Mouse (Mus musculus) heart, embryonic 13.5 days (tissue): ENCODE results near the gene Phf11a. TPM values are rescaled to one million over a fixed set of nuclear protein-coding genes. Genes with fewer than 3 reads are reported as not detected.
"Not testable (repeated sequence)": the region's sequence is repeated elsewhere in the genome, so short reads cannot be mapped to it uniquely, and the experiment has no call there.

ENCODE experiments used
- ATAC-seq: fragments of 200-750 bp; cut with Nextera tagmentation; 2 replicates; pipeline ENCODE4 v1.8.0; 2017; ENCODE audit warnings: moderate TSS enrichment; ENCODE audit not compliant: insufficient number of reproducible peaks, low FRiP score, low TSS enrichment; ENCODE audit errors: extremely low read depth
- H3K27ac ChIP-seq: fragments of 300-500 bp; sonication (generic); replicated peaks from 2 replicates; pipeline ENCODE4 v1.5.1; 2015; ENCODE audit warnings: moderate library complexity, mild to moderate bottlenecking, inconsistent platforms
- H3K27me3 ChIP-seq: fragments of 300-500 bp; sonication (generic); replicated peaks from 2 replicates; pipeline ENCODE4 v1.6.1; 2015; ENCODE audit warnings: mild to moderate bottlenecking, inconsistent platforms
- H3K36me3 ChIP-seq: fragments of 300-500 bp; sonication (generic); 2 replicates; pipeline ENCODE4 v1.6.1; 2015; ENCODE audit warnings: mild to moderate bottlenecking, inconsistent platforms
- H3K4me1 ChIP-seq: fragments of 300-500 bp; sonication (generic); 2 replicates; pipeline ENCODE4 v1.6.1; 2015; ENCODE audit warnings: inconsistent platforms
- H3K4me2 ChIP-seq: fragments of 300-500 bp; sonication (generic); 2 replicates; pipeline ENCODE4 v1.6.1; 2015; ENCODE audit warnings: inconsistent platforms, mild to moderate bottlenecking, moderate library complexity
- H3K4me3 ChIP-seq: fragments of 300-500 bp; sonication (generic); 2 replicates; pipeline ENCODE4 v1.5.1; 2015; ENCODE audit warnings: moderate library complexity, mild to moderate bottlenecking, inconsistent platforms
- H3K9ac ChIP-seq: fragments of 300-500 bp; sonication (generic); 2 replicates; pipeline ENCODE4 v1.6.1; 2015; ENCODE audit warnings: inconsistent platforms, mild to moderate bottlenecking, moderate library complexity
- H3K9me3 ChIP-seq: fragments of 300-500 bp; sonication (generic); 2 replicates; pipeline ENCODE4 v1.6.1; 2016; ENCODE audit warnings: inconsistent platforms
- WGBS: fragments of 180-500 bp; shearing (Covaris S2); methylation state at CpG from one replicate; pipeline ENCODE4 v1.1.7; 2015; ENCODE audit warnings: mixed read lengths; 5-methylcytosine and 5-hydroxymethylcytosine counted together
- polyA plus RNA-seq: library from polyadenylated mRNA; unstranded; fragments of >200 nt; fragmentation: Nextera tagmentation; extraction: Ambion mirVana; gene quantifications from 2 replicates; pipeline ENCODE4 v1.2.1, GENCODE M21; 2015

The Phf11a gene
- not detected in 2 replicates for polyA plus RNA-seq

GRCm38 (mm10) chr14:59297391-59297790 is at the start of gene Phf11a:
Phf11a (minus strand) TSS chr14:59297522.
- not testable (repeated sequence) for H3K36me3 ChIP-seq, H3K4me1 ChIP-seq, ATAC-seq, H3K9me3 ChIP-seq, H3K4me2 ChIP-seq, H3K27me3 ChIP-seq, H3K27ac ChIP-seq, H3K4me3 ChIP-seq, H3K9ac ChIP-seq
- WGBS = 59% methylated on average over 1 of the region's 1 CpGs

- H3K9me3 ChIP-seq, ATAC-seq, H3K27me3 ChIP-seq, H3K4me3 ChIP-seq, H3K4me1 ChIP-seq, H3K9ac ChIP-seq, H3K36me3 ChIP-seq, H3K27ac ChIP-seq, H3K4me2 ChIP-seq: not testable (repeated sequence)
- 46% methylated on average over 1 of the region's 1 CpGs for WGBS
These were observed 43.9 kb upstream of the Phf11a start, which contains the start of gene Phf11b for GRCm38 (mm10) chr14:59341189-59341588. Phf11b (minus strand) TSS chr14:59341351.

- H3K27ac ChIP-seq = no peak overlapping the region
- ATAC-seq = no peak
- H3K36me3 ChIP-seq = no peaks in the 10 kb centered on the region
- H3K4me3 ChIP-seq = no peak overlapping the region
- no peaks in the 10 kb centered on the region for H3K4me1 ChIP-seq
- no peaks in the 10 kb centered on the region for H3K27me3 ChIP-seq
- H3K9me3 ChIP-seq = no peaks in the 10 kb centered on the region
- 79% methylated on average over 1 of the region's 1 CpGs for WGBS
- no peak overlapping the region for H3K4me2 ChIP-seq
- H3K9ac ChIP-seq = no peak overlapping the region
These were observed 42.2 kb upstream of the Phf11a start for GRCm38 (mm10) chr14:59339541-59339940.

- ATAC-seq = not testable (repeated sequence)
- WGBS = 72% methylated on average over 3 of the region's 3 CpGs
These were observed 38.7 kb upstream of the Phf11a start for GRCm38 (mm10) chr14:59336056-59336455.

GRCm38 (mm10) chr14:59330499-59330898 is 33.2 kb upstream of the Phf11a start:
- not testable (repeated sequence) for H3K9me3 ChIP-seq, ATAC-seq, H3K4me3 ChIP-seq, H3K27me3 ChIP-seq, H3K4me2 ChIP-seq, H3K9ac ChIP-seq, H3K36me3 ChIP-seq, H3K4me1 ChIP-seq, H3K27ac ChIP-seq
- 41% methylated on average over 3 of the region's 3 CpGs for WGBS

More at GRCm38 (mm10) chr14:59336056-59336455, 38.7 kb upstream of the Phf11a start:
- not testable (repeated sequence) for H3K9me3 ChIP-seq, H3K4me1 ChIP-seq, H3K36me3 ChIP-seq, H3K4me2 ChIP-seq, H3K4me3 ChIP-seq, H3K27ac ChIP-seq, H3K9ac ChIP-seq, H3K27me3 ChIP-seq

- H3K9ac ChIP-seq, H3K4me3 ChIP-seq, H3K27me3 ChIP-seq, H3K4me1 ChIP-seq, H3K27ac ChIP-seq, H3K9me3 ChIP-seq, H3K4me2 ChIP-seq, H3K36me3 ChIP-seq, ATAC-seq: not testable (repeated sequence)
- 86% methylated on average over 6 of the region's 6 CpGs for WGBS
These were observed 22.6 kb upstream of the Phf11a start for GRCm38 (mm10) chr14:59319970-59320369.

GRCm38 (mm10) chr14:59319036-59319435 is 21.7 kb upstream of the Phf11a start:
- H3K4me3 ChIP-seq, H3K9ac ChIP-seq, H3K4me2 ChIP-seq, H3K27ac ChIP-seq, H3K9me3 ChIP-seq, H3K4me1 ChIP-seq, H3K36me3 ChIP-seq, H3K27me3 ChIP-seq, ATAC-seq: not testable (repeated sequence)
- 89% methylated on average over 3 of the region's 3 CpGs for WGBS

GRCm38 (mm10) chr14:59291769-59292168 is 5.6 kb downstream of the Phf11a start:
- not testable (repeated sequence) for H3K4me3 ChIP-seq, H3K27ac ChIP-seq, H3K9me3 ChIP-seq, H3K4me2 ChIP-seq, H3K36me3 ChIP-seq, H3K27me3 ChIP-seq, ATAC-seq, H3K9ac ChIP-seq, H3K4me1 ChIP-seq

GRCm38 (mm10) chr14:59274961-59275360 is 22.4 kb downstream of the Phf11a start:
- H3K4me3 ChIP-seq, H3K9ac ChIP-seq, H3K4me1 ChIP-seq, ATAC-seq, H3K4me2 ChIP-seq, H3K27me3 ChIP-seq, H3K9me3 ChIP-seq, H3K36me3 ChIP-seq, H3K27ac ChIP-seq: not testable (repeated sequence)
- WGBS = 75% methylated on average over 4 of the region's 4 CpGs

GRCm38 (mm10) chr14:59260056-59260455 is 37.3 kb downstream of the Phf11a start, which contains the start of gene Gm6904:
Gm6904 (minus strand) TSS chr14:59260216.
- ATAC-seq = no peak
- Histone ChIP-seq H3K4me1 (no peaks in the 10 kb centered on the region), H3K36me3 (no peaks in the 10 kb centered on the region), H3K4me2 (no peak within 1 kb of the TSS), H3K27me3 (no peaks in the 10 kb centered on the region), H3K27ac (no peak within 1 kb of the TSS), H3K9ac (no peak within 1 kb of the TSS), H3K9me3 (no peaks in the 10 kb centered on the region), H3K4me3 (no peak within 1 kb of the TSS)
- WGBS = 56% methylated on average over 3 of the region's 3 CpGs

- H3K36me3 ChIP-seq, H3K4me3 ChIP-seq, H3K9me3 ChIP-seq, ATAC-seq, H3K4me2 ChIP-seq, H3K4me1 ChIP-seq, H3K9ac ChIP-seq, H3K27ac ChIP-seq, H3K27me3 ChIP-seq: not testable (repeated sequence)
- WGBS = 77% methylated on average over 1 of the region's 1 CpGs
These were observed 41.5 kb downstream of the Phf11a start for GRCm38 (mm10) chr14:59255861-59256260.

GRCm38 (mm10) chr14:59250350-59250749 is 47.0 kb downstream of the Phf11a start:
- not testable (repeated sequence) for H3K4me1 ChIP-seq, H3K36me3 ChIP-seq, H3K4me2 ChIP-seq, ATAC-seq, H3K9ac ChIP-seq, H3K4me3 ChIP-seq, H3K27ac ChIP-seq, H3K27me3 ChIP-seq, H3K9me3 ChIP-seq
- WGBS = 49% methylated on average over 5 of the region's 5 CpGs
